Mouse (Mus musculus) T-cell, adult 2 months (primary cell): ENCODE measurements around the gene Olfr401.
A peak's percentile ranks its signal among the peaks of the same experiment; 100 is the strongest.
"Not testable (repeated sequence)": the region's sequence is repeated elsewhere in the genome, so short reads cannot be mapped to it uniquely, and the experiment has no call there.

Source experiments
- DNase-seq: peaks from one replicate; pipeline ENCODE4 v3.0.0; 2022; ENCODE audit warnings: low spot score

Gene Olfr401

GRCm38 (mm10) chr11:74113412-74113811, at the start of gene Olfr401:
TSS of gene Olfr401 (plus strand) at chr11:74113712.
- no peak for DNase-seq

GRCm38 (mm10) chr11:74069655-74070054, 43.9 kb upstream of the Olfr401 start, which contains the start of gene Zfp616:
TSS of gene Zfp616 (plus strand) at chr11:74069955.
- no peak for DNase-seq

GRCm38 (mm10) chr11:74100724-74101123, 12.8 kb upstream of the Olfr401 start:
- DNase-seq: peak; percentile 6

- DNase-seq: no peak
Observed at GRCm38 (mm10) chr11:74101507-74101906, 12.0 kb upstream of the Olfr401 start.

- no peak for DNase-seq
Observed at GRCm38 (mm10) chr11:74105066-74105465, 8.4 kb upstream of the Olfr401 start.

GRCm38 (mm10) chr11:74140001-74140400, 26.5 kb downstream of the Olfr401 start:
- not testable (repeated sequence) for DNase-seq

- no peak for DNase-seq
Observed at GRCm38 (mm10) chr11:74145866-74146265, 32.4 kb downstream of the Olfr401 start.

- DNase-seq: no peak
Observed at GRCm38 (mm10) chr11:74153229-74153628, 39.7 kb downstream of the Olfr401 start, which contains the start of gene Olfr402. TSS of gene Olfr402 (plus strand) at chr11:74153529.

GRCm38 (mm10) chr11:74168771-74169170, 55.3 kb downstream of the Olfr401 start:
- no peak for DNase-seq
